Mouse (Mus musculus) thymus, adult 18-20 months (tissue): ENCODE data around the gene Mrpl58.
"Not testable (repeated sequence)": the region's sequence is repeated elsewhere in the genome, so short reads cannot be mapped to it uniquely, and the experiment has no call there.

ENCODE experiments used
- DNase-seq, 2 experiments: peaks; one replicate each; pipeline ENCODE4 v3.0.0; 2022; ENCODE audit warnings: mixed read lengths in 2 of 2

Gene Mrpl58

DNA sequence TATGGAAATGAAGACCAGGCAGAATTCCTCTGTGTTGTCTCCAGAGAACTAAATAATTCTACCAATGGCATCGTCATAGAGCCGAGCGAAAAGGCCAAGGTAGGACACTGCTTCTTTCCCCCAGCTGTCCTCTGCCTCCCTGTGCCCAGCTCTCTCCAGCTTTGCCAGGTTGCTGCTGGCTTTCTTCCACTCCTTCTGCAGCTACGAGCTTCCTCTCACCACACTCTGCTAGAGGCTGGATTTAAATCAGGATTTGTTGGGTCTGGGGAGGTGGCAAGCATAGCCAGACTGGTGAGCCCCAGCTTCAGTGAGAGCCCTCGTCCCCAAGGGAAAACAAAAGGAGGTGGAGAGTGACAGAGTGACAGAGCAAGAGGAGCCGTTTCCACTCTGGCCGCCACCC is 25.8 kb downstream of the Mrpl58 start:
- DNase-seq: no peak

- no peak for DNase-seq
Measured at GRCm38 (mm10) chr11:115430561-115430960, 27.0 kb downstream of the Mrpl58 start.

DNA sequence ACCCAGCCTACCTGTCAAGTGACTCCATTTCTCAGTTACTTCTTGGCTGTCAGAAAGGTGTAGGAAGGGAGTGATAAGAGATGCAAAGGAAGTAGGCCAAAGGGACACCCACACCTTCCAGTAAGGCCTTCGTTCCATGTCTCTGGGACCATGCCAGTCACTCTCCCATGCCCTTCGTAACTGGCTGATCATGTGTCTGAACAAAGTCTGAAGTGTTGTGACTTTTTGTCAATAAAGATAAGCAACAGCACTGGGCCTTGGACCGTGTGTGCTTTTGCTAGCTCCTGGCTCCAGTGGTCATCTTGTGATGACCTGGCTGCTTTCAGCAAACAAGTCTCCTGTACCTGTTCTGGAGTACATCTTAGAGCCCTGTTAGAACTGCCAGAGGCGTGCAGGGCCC is 29.3 kb downstream of the Mrpl58 start:
- no peak for DNase-seq

DNA sequence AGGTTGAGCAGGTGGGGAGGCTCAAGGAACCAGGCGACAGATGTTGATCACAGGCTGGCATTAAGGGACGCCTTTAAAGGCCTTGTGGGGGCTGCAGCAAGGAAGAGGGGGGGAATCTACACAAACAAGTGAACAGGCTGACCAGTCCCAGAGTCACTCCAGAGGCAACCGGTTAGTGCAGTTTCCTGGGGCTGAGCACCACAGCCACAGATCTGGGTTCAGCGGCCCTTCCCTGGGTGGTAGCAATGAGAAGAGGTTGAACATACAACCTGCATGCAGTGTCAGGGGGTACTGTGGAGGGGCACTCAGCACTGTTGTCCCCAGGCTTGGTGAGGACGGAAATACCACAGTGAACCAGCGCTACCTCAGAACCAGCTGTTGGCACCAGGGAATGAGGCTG is 29.8 kb downstream of the Mrpl58 start:
- DNase-seq: no peak

- DNase-seq: no peak
Measured at GRCm38 (mm10) chr11:115435596-115436337, 32.2 kb downstream of the Mrpl58 start.

GRCm38 (mm10) chr11:115437571-115438122 is 34.1 kb downstream of the Mrpl58 start:
- DNase-seq: no peak

- no peak for DNase-seq
Measured at GRCm38 (mm10) chr11:115439326-115439725, 35.8 kb downstream of the Mrpl58 start.

DNA sequence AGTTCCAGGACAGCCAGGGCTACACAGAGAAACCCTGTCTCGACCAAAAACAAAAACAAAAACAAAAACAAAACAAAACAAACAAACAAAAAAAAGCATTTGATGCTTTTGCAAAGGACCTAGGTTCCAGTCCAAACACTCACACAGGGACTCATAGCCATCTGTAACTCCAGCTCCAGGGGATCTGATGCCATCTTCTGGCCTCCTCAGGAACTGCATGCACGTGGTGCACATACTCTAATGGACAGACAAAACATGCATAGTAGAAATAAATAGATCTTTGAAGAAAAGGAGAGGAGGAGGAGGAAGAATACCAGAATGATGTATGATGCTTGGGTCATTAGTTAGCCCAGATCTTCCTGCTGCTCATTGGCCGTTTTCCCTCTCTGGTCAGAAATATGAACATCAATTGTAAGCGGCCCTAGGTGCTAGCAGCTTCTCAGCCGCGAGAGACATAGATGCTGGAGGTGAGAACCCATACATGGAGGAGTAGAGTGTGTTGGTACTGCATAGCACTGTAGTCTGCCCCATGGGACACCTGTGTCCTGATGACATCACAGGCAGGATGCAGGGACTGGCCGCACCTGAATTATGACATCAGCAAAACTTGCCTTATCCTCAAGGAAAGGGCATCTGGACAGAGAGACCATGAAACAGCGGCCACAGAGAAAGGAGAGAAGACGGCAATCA is 36.5 kb downstream of the Mrpl58 start, which contains the start of gene Trim80:
TSS of gene Trim80 (plus strand) at position 640 of the 690 bp plus-strand sequence.
- DNase-seq: no peak

GRCm38 (mm10) chr11:115441417-115441816 is 37.9 kb downstream of the Mrpl58 start:
- DNase-seq: peak in 1 of 2 experiments; percentile 46

DNA sequence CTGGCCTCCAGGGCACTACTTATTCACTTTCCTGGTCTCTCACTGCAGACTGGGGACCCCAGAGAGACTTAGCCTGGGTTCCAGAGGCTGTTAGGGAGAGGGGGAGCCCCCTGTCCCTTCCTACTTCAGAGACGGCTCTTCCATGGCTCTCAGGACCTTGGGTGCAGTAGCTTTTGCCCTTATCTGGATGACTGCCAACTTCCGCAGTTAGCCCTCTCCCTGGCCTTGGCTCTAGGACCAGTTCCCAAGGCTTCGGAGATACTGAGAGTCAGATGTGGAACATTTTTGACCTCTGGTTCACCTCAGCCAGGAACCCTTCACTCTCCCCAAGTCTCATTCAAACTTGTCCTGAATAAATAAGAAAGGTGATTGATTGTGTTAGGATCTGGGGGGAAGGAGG is 43.4 kb downstream of the Mrpl58 start:
- no peak for DNase-seq

DNA sequence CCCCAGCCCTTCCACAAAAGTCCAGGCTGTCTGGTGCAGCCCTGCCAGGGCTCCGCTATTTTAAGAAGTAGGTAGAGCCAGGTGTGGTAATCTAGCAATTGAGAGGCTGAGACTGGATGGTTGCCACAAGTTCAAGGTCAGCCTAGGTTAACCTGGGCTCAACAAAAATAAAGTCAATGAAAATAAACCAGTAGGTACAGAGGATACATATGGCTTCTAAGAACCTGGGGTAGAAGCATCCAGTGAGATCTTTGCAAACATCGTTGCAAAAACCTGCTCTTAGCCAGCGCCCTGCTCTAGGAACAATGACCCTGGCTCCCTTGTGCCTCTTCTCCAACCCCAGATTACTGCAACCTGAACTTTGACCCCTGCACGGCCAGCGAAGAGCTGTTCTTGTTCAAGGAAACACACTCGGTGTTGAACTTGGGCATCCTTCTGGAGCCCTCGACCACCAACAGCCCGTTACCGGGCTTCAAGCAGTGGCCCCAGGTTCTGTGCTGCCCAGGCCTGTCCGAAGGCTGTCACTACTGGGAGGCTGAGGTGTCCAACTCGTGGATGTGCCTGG is 43.9 kb downstream of the Mrpl58 start:
- DNase-seq: no peak

DNA sequence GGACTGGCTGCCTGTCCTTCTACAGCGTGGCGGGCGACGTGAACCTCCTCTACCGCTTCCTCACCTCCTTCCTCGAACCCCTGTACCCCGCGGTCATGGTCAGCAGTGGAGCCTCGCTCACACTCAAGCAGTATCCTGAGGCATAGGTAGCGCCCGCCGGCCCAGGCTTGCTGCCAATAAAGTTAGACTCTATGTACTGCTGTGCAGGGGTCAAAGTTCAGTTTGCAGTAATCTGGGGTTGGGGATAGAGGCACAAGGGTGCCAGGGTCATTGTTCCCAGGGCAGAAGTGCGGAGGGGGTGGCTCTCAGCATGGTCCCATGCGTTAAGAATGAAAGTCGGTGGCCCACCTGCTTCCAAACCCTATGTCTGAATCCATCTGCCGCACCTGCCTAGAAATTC is 44.5 kb downstream of the Mrpl58 start:
- no peak for DNase-seq

DNA sequence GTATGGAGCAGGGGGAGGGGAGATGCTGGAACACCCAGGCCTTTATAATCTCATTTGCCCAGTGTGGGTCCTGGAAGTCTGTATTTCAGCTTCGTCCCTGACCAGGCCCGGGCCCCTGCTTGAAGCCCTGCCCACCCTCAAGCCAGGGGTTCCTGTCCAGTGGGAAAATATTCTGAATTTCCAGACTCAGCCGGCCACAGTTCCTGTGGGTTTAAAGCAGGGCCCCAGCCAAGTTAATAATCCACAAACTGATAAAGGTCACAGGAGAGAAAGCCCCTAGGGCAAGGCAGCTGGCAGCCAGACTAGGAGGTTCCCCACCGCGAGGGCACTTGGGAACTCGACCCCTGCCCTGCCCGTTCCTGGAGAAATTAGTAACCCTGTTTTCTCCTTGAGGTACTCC is 45.4 kb downstream of the Mrpl58 start:
- no peak for DNase-seq

- no peak for DNase-seq
Measured at GRCm38 (mm10) chr11:115450176-115450575, 46.6 kb downstream of the Mrpl58 start.

DNA sequence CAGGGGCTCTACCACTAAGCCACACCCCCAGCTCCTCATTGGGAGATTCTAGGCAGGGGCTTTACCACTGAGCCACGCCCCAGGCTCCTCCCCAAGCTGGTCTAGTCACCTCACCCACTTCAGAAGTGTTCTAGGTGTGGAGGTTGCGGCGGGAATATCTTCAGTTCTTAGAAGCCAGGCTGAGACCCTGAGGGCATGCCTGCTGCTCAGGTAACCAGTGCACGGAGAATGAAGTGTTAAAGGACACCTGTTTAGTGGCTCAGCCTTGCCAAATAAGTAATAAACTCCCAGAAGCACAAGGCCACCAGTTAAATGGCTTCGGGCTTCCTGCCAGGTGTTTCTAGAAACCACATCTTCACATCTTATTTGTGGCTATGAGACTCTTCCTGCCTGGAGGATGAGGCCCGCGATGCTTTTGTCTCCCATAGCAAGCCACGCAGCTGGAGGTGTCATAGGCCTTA is 48.3 kb downstream of the Mrpl58 start:
- peak; percentile 74 to 91 for DNase-seq

GRCm38 (mm10) chr11:115452281-115452860 is 48.8 kb downstream of the Mrpl58 start:
- DNase-seq: no peak

GRCm38 (mm10) chr11:115453306-115453705 is 49.8 kb downstream of the Mrpl58 start:
- peak in 1 of 2 experiments; percentile 55 for DNase-seq

- DNase-seq: not testable (repeated sequence)
Measured at GRCm38 (mm10) chr11:115454822-115455221, 51.3 kb downstream of the Mrpl58 start.

DNA sequence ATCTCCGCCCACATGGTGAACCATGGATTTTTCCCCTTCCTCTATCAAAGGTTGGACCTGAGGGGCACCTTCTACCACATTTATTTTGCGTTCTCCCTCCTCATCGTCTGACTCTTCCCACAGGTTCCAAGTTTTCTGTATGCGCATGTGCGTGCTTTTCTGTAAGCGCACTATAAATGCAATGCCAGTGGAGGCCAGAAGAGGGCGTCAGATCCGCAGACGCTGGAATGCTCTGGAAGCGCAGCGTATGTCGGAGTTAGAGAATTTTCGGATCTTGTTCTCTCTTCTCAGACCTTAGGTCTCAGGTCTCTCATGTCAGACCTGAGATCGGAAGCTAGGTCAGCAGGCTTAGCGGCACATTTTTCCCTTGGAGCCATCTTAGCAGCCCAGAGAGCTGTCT is 52.1 kb downstream of the Mrpl58 start:
- no peak for DNase-seq

DNA sequence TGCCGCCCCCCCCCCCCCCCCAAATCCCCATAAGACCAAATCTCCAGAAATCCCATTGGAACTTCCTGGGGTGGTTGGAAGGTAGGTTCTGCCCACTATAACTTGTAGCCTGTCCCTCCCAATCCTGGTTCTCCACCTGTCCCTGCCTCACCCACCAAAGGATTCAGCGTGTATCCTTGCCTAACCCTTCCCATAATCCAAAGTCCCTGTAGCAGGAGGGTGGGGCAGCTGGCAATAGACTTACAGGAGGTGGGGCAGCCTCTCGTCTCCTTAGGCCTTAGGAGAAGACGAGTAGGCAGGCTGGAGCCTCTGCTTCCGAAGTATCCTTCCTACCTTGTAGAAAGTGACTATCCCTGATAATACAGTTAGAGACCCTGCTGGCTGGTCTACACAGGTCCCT is 52.6 kb downstream of the Mrpl58 start:
- DNase-seq: no peak

GRCm38 (mm10) chr11:115457405-115457804 is 53.9 kb downstream of the Mrpl58 start:
- DNase-seq: no peak

GRCm38 (mm10) chr11:115460976-115461375 is 57.4 kb downstream of the Mrpl58 start:
- DNase-seq: no peak

- peak; percentile 62 to 77 for DNase-seq
Measured at GRCm38 (mm10) chr11:115461846-115462242, 58.3 kb downstream of the Mrpl58 start.
